Mouse (Mus musculus): ENCODE measurements around the gene Gm3417. TPM values are rescaled to one million over a fixed set of nuclear protein-coding genes. Genes with fewer than 3 reads are reported as not detected.
"Not testable (repeated sequence)": the region's sequence is repeated elsewhere in the genome, so short reads cannot be mapped to it uniquely, and the experiment has no call there.

The Gm3417 gene
- total and polyA plus RNA-seq, 3 experiments, result 3.1 TPM; not detected in 2

DNA sequence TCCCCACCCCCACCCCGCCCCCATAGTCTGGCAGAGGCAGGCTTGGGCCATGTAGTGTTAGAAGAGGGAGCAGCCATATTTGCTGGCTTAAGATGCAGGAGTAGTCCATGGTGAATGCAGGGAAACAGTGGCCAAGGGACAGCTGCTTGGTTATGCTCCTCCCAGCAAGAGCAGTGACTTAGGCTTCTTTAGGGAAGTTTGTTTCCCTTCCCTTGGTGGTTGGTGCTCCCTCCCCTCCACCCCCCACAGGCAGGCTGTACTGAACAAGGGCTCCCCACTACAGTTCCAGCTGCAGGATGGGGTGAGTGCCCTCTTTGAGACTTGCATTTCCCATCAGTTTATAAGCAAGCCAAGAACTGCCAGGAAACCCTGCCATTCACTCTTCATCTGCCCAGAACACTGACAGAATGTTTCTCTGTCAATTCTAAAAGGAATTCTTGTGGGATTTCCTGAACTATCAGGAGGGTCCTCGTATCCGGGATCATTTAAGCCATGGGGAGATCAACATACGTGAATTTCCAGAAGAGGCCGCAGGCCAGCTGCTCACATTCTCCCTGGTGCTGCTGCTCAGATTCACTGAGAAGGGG is 11.6 kb upstream of the Gm3417 start:
- DNase-seq (ENCODE audit: extremely low read depth); H3K9me3 ChIP-seq (replicated peaks; ENCODE audit: low read length); H3K27me3 ChIP-seq (replicated peaks); H3K9ac ChIP-seq (ENCODE audit: insufficient read depth, low read depth); H3K79me2 ChIP-seq (replicated peaks; ENCODE audit: control insufficient read depth, extremely low read depth, insufficient read depth, poor library complexity, severe bottlenecking); H3K4me1 ChIP-seq (ENCODE audit: control insufficient read depth in 1 of 2, insufficient read depth in 2 of 2); H3K4me3 ChIP-seq (replicated peaks in 1 of 3; ENCODE audit: low read depth in 2 of 3, low read length in 2 of 3, poor library complexity in 1 of 3); in situ Hi-C loops (cut with MboI; ENCODE audit: low pct_ligation_motif_present, low pct_unique_long_range_greater_than_20kb, low sequenced_read_pairs); dilution Hi-C loops (cut with MboI; ENCODE audit: extremely low pct_ligation_motif_present, extremely low pct_unique_long_range_greater_than_20kb, low sequenced_read_pairs); H3K36me3 ChIP-seq (replicated peaks in 1 of 2; ENCODE audit: control insufficient read depth in 1 of 2, insufficient read depth in 1 of 2, low read length in 1 of 2): not testable (repeated sequence)
- H3K4me2 ChIP-seq (ENCODE audit: insufficient read depth, low read depth, poor library complexity, severe bottlenecking), result peak overlapping the region; percentile 29; the same call in 1 of the 2 replicates
- peak overlapping the region; percentile 73 for H3K27ac ChIP-seq (ENCODE audit: insufficient read depth, low read depth)

GRCm38 (mm10) chr17:14977718-14978361 is 750 bp downstream of the Gm3417 start:
- in situ Hi-C loops (cut with MboI; ENCODE audit: low pct_ligation_motif_present, low pct_unique_long_range_greater_than_20kb, low sequenced_read_pairs); H3K27ac ChIP-seq (ENCODE audit: insufficient read depth, low read depth); H3K79me2 ChIP-seq (replicated peaks; ENCODE audit: control insufficient read depth, extremely low read depth, insufficient read depth, poor library complexity, severe bottlenecking); dilution Hi-C loops (cut with MboI; ENCODE audit: extremely low pct_ligation_motif_present, extremely low pct_unique_long_range_greater_than_20kb, low sequenced_read_pairs); H3K36me3 ChIP-seq (replicated peaks in 1 of 2; ENCODE audit: control insufficient read depth in 1 of 2, insufficient read depth in 1 of 2, low read length in 1 of 2); DNase-seq (ENCODE audit: extremely low read depth); H3K9me3 ChIP-seq (replicated peaks; ENCODE audit: low read length); H3K27me3 ChIP-seq (replicated peaks); H3K4me2 ChIP-seq (ENCODE audit: insufficient read depth, low read depth, poor library complexity, severe bottlenecking); H3K4me1 ChIP-seq (ENCODE audit: control insufficient read depth in 1 of 2, insufficient read depth in 2 of 2): not testable (repeated sequence)
- Histone ChIP-seq H3K9ac (ENCODE audit: insufficient read depth, low read depth) (peak overlapping the region; percentile 48; the same call in 1 of the 2 replicates), H3K4me3 (replicated peaks in 1 of 3; ENCODE audit: low read depth in 2 of 3, low read length in 2 of 3, poor library complexity in 1 of 3) (peak overlapping the region in 1 of 3 experiments; percentile 34)

- H3K27ac ChIP-seq (ENCODE audit: insufficient read depth, low read depth); H3K4me1 ChIP-seq (ENCODE audit: control insufficient read depth in 1 of 2, insufficient read depth in 2 of 2); H3K4me3 ChIP-seq (replicated peaks in 1 of 3; ENCODE audit: low read depth in 2 of 3, low read length in 2 of 3, poor library complexity in 1 of 3); H3K27me3 ChIP-seq (replicated peaks); H3K9me3 ChIP-seq (replicated peaks; ENCODE audit: low read length); H3K9ac ChIP-seq (ENCODE audit: insufficient read depth, low read depth); H3K4me2 ChIP-seq (ENCODE audit: insufficient read depth, low read depth, poor library complexity, severe bottlenecking); in situ Hi-C loops (cut with MboI; ENCODE audit: low pct_ligation_motif_present, low pct_unique_long_range_greater_than_20kb, low sequenced_read_pairs); H3K79me2 ChIP-seq (replicated peaks; ENCODE audit: control insufficient read depth, extremely low read depth, insufficient read depth, poor library complexity, severe bottlenecking); dilution Hi-C loops (cut with MboI; ENCODE audit: extremely low pct_ligation_motif_present, extremely low pct_unique_long_range_greater_than_20kb, low sequenced_read_pairs); DNase-seq (ENCODE audit: extremely low read depth); H3K36me3 ChIP-seq (replicated peaks in 1 of 2; ENCODE audit: control insufficient read depth in 1 of 2, insufficient read depth in 1 of 2, low read length in 1 of 2): not testable (repeated sequence)
Measured at GRCm38 (mm10) chr17:14968373-14968913, 10.1 kb downstream of the Gm3417 start.

- DNase-seq (ENCODE audit: extremely low read depth); dilution Hi-C loops (cut with MboI; ENCODE audit: extremely low pct_ligation_motif_present, extremely low pct_unique_long_range_greater_than_20kb, low sequenced_read_pairs); H3K4me3 ChIP-seq (replicated peaks in 1 of 3; ENCODE audit: low read depth in 2 of 3, low read length in 2 of 3, poor library complexity in 1 of 3); H3K27ac ChIP-seq (ENCODE audit: insufficient read depth, low read depth); H3K9me3 ChIP-seq (replicated peaks; ENCODE audit: low read length); in situ Hi-C loops (cut with MboI; ENCODE audit: low pct_ligation_motif_present, low pct_unique_long_range_greater_than_20kb, low sequenced_read_pairs); H3K9ac ChIP-seq (ENCODE audit: insufficient read depth, low read depth); H3K4me2 ChIP-seq (ENCODE audit: insufficient read depth, low read depth, poor library complexity, severe bottlenecking); H3K27me3 ChIP-seq (replicated peaks): not testable (repeated sequence)
- Histone ChIP-seq H3K79me2 (replicated peaks; ENCODE audit: control insufficient read depth, extremely low read depth, insufficient read depth, poor library complexity, severe bottlenecking) (peaks cover 33% of the 10 kb centered on the region), H3K36me3 (replicated peaks in 1 of 2; ENCODE audit: control insufficient read depth in 1 of 2, insufficient read depth in 1 of 2, low read length in 1 of 2) (peaks cover 12 to 21% of the 10 kb centered on the region in 2 experiments), H3K4me1 (ENCODE audit: control insufficient read depth in 1 of 2, insufficient read depth in 2 of 2) (peaks cover 5 to 22% of the 10 kb centered on the region in 2 experiments)
Measured at GRCm38 (mm10) chr17:14961557-14962154, 16.9 kb downstream of the Gm3417 start.

DNA sequence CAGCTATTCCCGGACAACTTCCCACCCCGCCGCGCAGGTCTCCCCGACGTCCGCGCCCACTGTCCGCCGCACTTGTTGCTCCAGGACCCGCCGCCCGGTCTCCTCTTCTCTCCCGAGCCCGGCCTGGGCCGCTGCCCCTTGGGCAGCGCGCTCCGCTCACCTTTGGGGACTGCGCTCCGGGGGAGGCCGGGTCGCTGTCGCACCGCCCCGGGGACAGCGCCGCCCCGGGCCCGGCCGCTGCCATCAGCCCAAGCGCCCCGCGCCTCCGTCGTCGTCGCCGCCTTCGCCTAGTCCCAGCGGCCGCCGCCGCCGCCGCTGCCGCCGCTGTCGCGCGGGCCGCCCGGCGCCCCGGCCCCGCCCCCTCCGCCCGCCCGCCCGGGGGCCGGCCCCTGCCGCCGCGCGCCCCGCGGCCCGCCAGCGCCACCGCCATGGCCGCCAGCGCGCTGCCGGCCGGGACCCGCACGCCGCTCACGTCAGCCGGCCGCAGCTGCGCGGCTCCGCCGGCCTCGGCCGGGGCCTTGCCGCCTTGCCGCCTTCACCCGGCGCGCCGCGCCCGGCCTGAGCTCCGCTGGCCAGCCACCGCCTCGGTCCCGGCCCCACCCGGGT is 17.5 kb downstream of the Gm3417 start, which contains the start of gene Phf10:
Phf10 (minus strand) TSS at position 323 of the 606 bp plus-strand sequence.
- Histone ChIP-seq H3K4me3 (replicated peaks in 1 of 3; ENCODE audit: low read depth in 2 of 3, low read length in 2 of 3, poor library complexity in 1 of 3) (peak within 1 kb of the TSS; percentile 94 to 100 (median 95)), H3K27ac (ENCODE audit: insufficient read depth, low read depth) (peak within 1 kb of the TSS; percentile 72), H3K9ac (ENCODE audit: insufficient read depth, low read depth) (peak within 1 kb of the TSS; percentile 95), H3K36me3 (replicated peaks in 1 of 2; ENCODE audit: control insufficient read depth in 1 of 2, insufficient read depth in 1 of 2, low read length in 1 of 2) (peaks cover 17 to 27% of the 10 kb centered on the region in 2 experiments), H3K4me1 (ENCODE audit: control insufficient read depth in 1 of 2, insufficient read depth in 2 of 2) (peaks cover 5 to 28% of the 10 kb centered on the region in 2 experiments), H3K79me2 (replicated peaks; ENCODE audit: control insufficient read depth, extremely low read depth, insufficient read depth, poor library complexity, severe bottlenecking) (peaks cover 39% of the 10 kb centered on the region)
- DNase-seq (ENCODE audit: extremely low read depth); dilution Hi-C loops (cut with MboI; ENCODE audit: extremely low pct_ligation_motif_present, extremely low pct_unique_long_range_greater_than_20kb, low sequenced_read_pairs); H3K27me3 ChIP-seq (replicated peaks); H3K9me3 ChIP-seq (replicated peaks; ENCODE audit: low read length); H3K4me2 ChIP-seq (ENCODE audit: insufficient read depth, low read depth, poor library complexity, severe bottlenecking); in situ Hi-C loops (cut with MboI; ENCODE audit: low pct_ligation_motif_present, low pct_unique_long_range_greater_than_20kb, low sequenced_read_pairs): not testable (repeated sequence)
